Mouse (Mus musculus) lung, adult 2 months (tissue): Measurements from ENCODE around the gene Plekhm2.

Experiments
- CTCF ChIP-seq: fragments of 200-500 bp; IDR thresholded peaks from 2 replicates; pipeline ENCODE4 v1.5.1; 2011; ENCODE audit warnings: mild to moderate bottlenecking, low read length, control low read depth; ENCODE audit not compliant: insufficient read depth
- POLR2A ChIP-seq: fragments of 200-500 bp; IDR thresholded peaks from 2 replicates; pipeline ENCODE4 v1.6.1; 2011; ENCODE audit warnings: low read depth, mild to moderate bottlenecking, control low read depth, low read length, borderline replicate concordance; ENCODE audit errors: extremely low read depth

DNA sequence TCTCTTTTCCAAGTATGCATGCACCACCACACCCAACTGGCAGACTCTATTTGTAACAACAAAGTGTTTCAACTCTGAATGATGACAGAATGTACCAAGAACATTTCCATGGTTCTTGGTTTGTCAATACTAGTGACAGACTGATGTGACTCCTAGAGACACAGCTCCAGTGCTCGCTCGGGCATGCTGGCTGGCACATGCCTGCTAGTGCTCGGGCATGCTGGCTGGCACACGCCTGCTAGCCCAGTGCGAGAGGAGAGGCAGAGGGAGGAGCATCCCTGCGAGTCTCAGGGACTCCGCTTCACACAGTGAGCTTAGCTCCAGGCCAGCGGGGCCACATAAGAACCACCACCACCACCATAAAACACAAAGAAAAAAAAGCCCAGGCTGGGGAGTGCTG lies 30.0 kb upstream of the Plekhm2 start:
- TF ChIP-seq CTCF (no peak), POLR2A (no peak)
